Mouse (Mus musculus) megakaryocyte, embryonic 14.5 days (primary cell): ENCODE data around the gene Allc.

Source experiments
- FLI1 ChIP-seq: IDR thresholded peaks from 2 replicates; pipeline ENCODE4 v1.6.1; 2012; ENCODE audit warnings: low read length, inconsistent platforms, mixed read lengths
- GATA1 ChIP-seq: IDR thresholded peaks from 3 replicates; pipeline ENCODE4 v1.6.1; 2012; ENCODE audit warnings: mixed read lengths, low read length, inconsistent platforms, borderline replicate concordance

GRCm38 (mm10) chr12:28590428-28590827, 8.1 kb upstream of the Allc start:
- no peak for TF ChIP-seq FLI1
- no peak for TF ChIP-seq GATA1
